Mouse (Mus musculus): Measurements from ENCODE around the gene Trove2. TPM values are rescaled to one million over a fixed set of nuclear protein-coding genes. Genes with fewer than 3 reads are reported as not detected.

The Trove2 gene
- polyA plus RNA-seq, 1 experiment: 0.97 TPM

- 82% methylated on average over 6 of the region's 6 CpGs for WGBS
- H3K4me1 ChIP-seq (replicated peaks; ENCODE audit: control insufficient read depth, insufficient read depth, low read length): no peaks in the 10 kb centered on the region
- TF ChIP-seq CTCF (IDR thresholded peaks at IDR 0.05; ENCODE audit: borderline replicate concordance, control insufficient read depth, extremely low read depth, insufficient read depth, low read length, poor library complexity) (no peak), POLR2A (IDR thresholded peaks at IDR 0.05; ENCODE audit: control insufficient read depth, extremely low read depth, insufficient read depth, low read length, poor library complexity) (no peak)
- no peak overlapping the region for H3K4me3 ChIP-seq (ENCODE audit: control insufficient read depth, insufficient read depth, low read length)
- H3K36me3 ChIP-seq (ENCODE audit: control insufficient read depth, insufficient read depth, low read length): no peaks in the 10 kb centered on the region
- H3K27ac ChIP-seq (ENCODE audit: control insufficient read depth, insufficient read depth, low read length): no peak overlapping the region
- no peak for DNase-seq
- H3K27me3 ChIP-seq (ENCODE audit: control insufficient read depth, insufficient read depth, low read length): no peaks in the 10 kb centered on the region
These were observed 10.6 kb downstream of the Trove2 start for GRCm38 (mm10) chr1:143766238-143766637.

- no peak for DNase-seq
- Histone ChIP-seq H3K27me3 (ENCODE audit: control insufficient read depth, insufficient read depth, low read length) (no peaks in the 10 kb centered on the region), H3K4me1 (replicated peaks; ENCODE audit: control insufficient read depth, insufficient read depth, low read length) (no peaks in the 10 kb centered on the region), H3K27ac (ENCODE audit: control insufficient read depth, insufficient read depth, low read length) (no peak overlapping the region), H3K36me3 (ENCODE audit: control insufficient read depth, insufficient read depth, low read length) (no peaks in the 10 kb centered on the region), H3K4me3 (ENCODE audit: control insufficient read depth, insufficient read depth, low read length) (no peak overlapping the region)
- 97% methylated on average over 4 of the region's 4 CpGs for WGBS
- TF ChIP-seq CTCF (IDR thresholded peaks at IDR 0.05; ENCODE audit: borderline replicate concordance, control insufficient read depth, extremely low read depth, insufficient read depth, low read length, poor library complexity) (no peak), POLR2A (IDR thresholded peaks at IDR 0.05; ENCODE audit: control insufficient read depth, extremely low read depth, insufficient read depth, low read length, poor library complexity) (no peak)
These were observed 11.1 kb downstream of the Trove2 start for GRCm38 (mm10) chr1:143765801-143766200.

- H3K4me1 ChIP-seq (replicated peaks; ENCODE audit: control insufficient read depth, insufficient read depth, low read length): no peaks in the 10 kb centered on the region
- WGBS: 92% methylated on average over 1 of the region's 1 CpGs
- H3K27ac ChIP-seq (ENCODE audit: control insufficient read depth, insufficient read depth, low read length): no peak overlapping the region
- H3K36me3 ChIP-seq (ENCODE audit: control insufficient read depth, insufficient read depth, low read length): no peaks in the 10 kb centered on the region
- no peak overlapping the region for H3K4me3 ChIP-seq (ENCODE audit: control insufficient read depth, insufficient read depth, low read length)
- TF ChIP-seq CTCF (IDR thresholded peaks at IDR 0.05; ENCODE audit: borderline replicate concordance, control insufficient read depth, extremely low read depth, insufficient read depth, low read length, poor library complexity) (no peak), POLR2A (IDR thresholded peaks at IDR 0.05; ENCODE audit: control insufficient read depth, extremely low read depth, insufficient read depth, low read length, poor library complexity) (no peak)
- DNase-seq: no peak
- H3K27me3 ChIP-seq (ENCODE audit: control insufficient read depth, insufficient read depth, low read length): no peaks in the 10 kb centered on the region
These were observed 12.4 kb downstream of the Trove2 start for GRCm38 (mm10) chr1:143764443-143764842.

- TF ChIP-seq CTCF (IDR thresholded peaks at IDR 0.05; ENCODE audit: borderline replicate concordance, control insufficient read depth, extremely low read depth, insufficient read depth, low read length, poor library complexity) (no peak), POLR2A (IDR thresholded peaks at IDR 0.05; ENCODE audit: control insufficient read depth, extremely low read depth, insufficient read depth, low read length, poor library complexity) (no peak)
- Histone ChIP-seq H3K4me1 (replicated peaks; ENCODE audit: control insufficient read depth, insufficient read depth, low read length) (no peaks in the 10 kb centered on the region), H3K36me3 (ENCODE audit: control insufficient read depth, insufficient read depth, low read length) (no peaks in the 10 kb centered on the region), H3K4me3 (ENCODE audit: control insufficient read depth, insufficient read depth, low read length) (no peak overlapping the region), H3K27me3 (ENCODE audit: control insufficient read depth, insufficient read depth, low read length) (no peaks in the 10 kb centered on the region), H3K27ac (ENCODE audit: control insufficient read depth, insufficient read depth, low read length) (no peak overlapping the region)
- DNase-seq: no peak
- 96% methylated on average over 8 of the region's 8 CpGs for WGBS
These were observed 14.7 kb downstream of the Trove2 start for GRCm38 (mm10) chr1:143762159-143762558.

GRCm38 (mm10) chr1:143745871-143746270, 31.0 kb downstream of the Trove2 start:
- no peaks in the 10 kb centered on the region for H3K4me1 ChIP-seq (replicated peaks; ENCODE audit: control insufficient read depth, insufficient read depth, low read length)
- H3K27me3 ChIP-seq (ENCODE audit: control insufficient read depth, insufficient read depth, low read length): no peaks in the 10 kb centered on the region
- DNase-seq: no peak
- H3K27ac ChIP-seq (ENCODE audit: control insufficient read depth, insufficient read depth, low read length): no peak overlapping the region
- WGBS: 96% methylated on average over 10 of the region's 10 CpGs
- TF ChIP-seq CTCF (IDR thresholded peaks at IDR 0.05; ENCODE audit: borderline replicate concordance, control insufficient read depth, extremely low read depth, insufficient read depth, low read length, poor library complexity) (no peak), POLR2A (IDR thresholded peaks at IDR 0.05; ENCODE audit: control insufficient read depth, extremely low read depth, insufficient read depth, low read length, poor library complexity) (no peak)
- peaks cover 27% of the 10 kb centered on the region; the same call in 1 of the 2 replicates for H3K36me3 ChIP-seq (ENCODE audit: control insufficient read depth, insufficient read depth, low read length)
- no peak overlapping the region for H3K4me3 ChIP-seq (ENCODE audit: control insufficient read depth, insufficient read depth, low read length)

- peaks cover 3% of the 10 kb centered on the region for H3K4me1 ChIP-seq (replicated peaks; ENCODE audit: control insufficient read depth, insufficient read depth, low read length)
- TF ChIP-seq POLR2A (IDR thresholded peaks at IDR 0.05; ENCODE audit: control insufficient read depth, extremely low read depth, insufficient read depth, low read length, poor library complexity): no peak
- no peak for TF ChIP-seq CTCF (IDR thresholded peaks at IDR 0.05; ENCODE audit: borderline replicate concordance, control insufficient read depth, extremely low read depth, insufficient read depth, low read length, poor library complexity)
- H3K36me3 ChIP-seq (ENCODE audit: control insufficient read depth, insufficient read depth, low read length): peaks cover 20% of the 10 kb centered on the region; the same call in 1 of the 2 replicates
- no peak overlapping the region for H3K27ac ChIP-seq (ENCODE audit: control insufficient read depth, insufficient read depth, low read length)
- 97% methylated on average over 6 of the region's 6 CpGs for WGBS
- H3K4me3 ChIP-seq (ENCODE audit: control insufficient read depth, insufficient read depth, low read length): no peak overlapping the region
- H3K27me3 ChIP-seq (ENCODE audit: control insufficient read depth, insufficient read depth, low read length): no peaks in the 10 kb centered on the region
- no peak for DNase-seq
These were observed 34.7 kb downstream of the Trove2 start for GRCm38 (mm10) chr1:143742186-143742585.

- whole genome bisulfite sequencing: 89% methylated on average over 5 of the region's 5 CpGs
These were observed 35.5 kb downstream of the Trove2 start for GRCm38 (mm10) chr1:143741331-143741730.

More at GRCm38 (mm10) chr1:143741331-143741730, 35.5 kb downstream of the Trove2 start:
- peaks cover 3% of the 10 kb centered on the region for H3K4me1 ChIP-seq (replicated peaks; ENCODE audit: control insufficient read depth, insufficient read depth, low read length)
- no peak overlapping the region for H3K27ac ChIP-seq (ENCODE audit: control insufficient read depth, insufficient read depth, low read length)
- no peaks in the 10 kb centered on the region for H3K27me3 ChIP-seq (ENCODE audit: control insufficient read depth, insufficient read depth, low read length)
- TF ChIP-seq POLR2A (IDR thresholded peaks at IDR 0.05; ENCODE audit: control insufficient read depth, extremely low read depth, insufficient read depth, low read length, poor library complexity): no peak
- no peak for TF ChIP-seq CTCF (IDR thresholded peaks at IDR 0.05; ENCODE audit: borderline replicate concordance, control insufficient read depth, extremely low read depth, insufficient read depth, low read length, poor library complexity)
- H3K36me3 ChIP-seq (ENCODE audit: control insufficient read depth, insufficient read depth, low read length): peaks cover 20% of the 10 kb centered on the region; the same call in 1 of the 2 replicates
- H3K4me3 ChIP-seq (ENCODE audit: control insufficient read depth, insufficient read depth, low read length): no peak overlapping the region
- no peak for DNase-seq
